Mouse (Mus musculus) kidney, adult 2 months (tissue): ENCODE measurements at regions not wholly inside any gene's neighbourhood (a gene's known extent, or its start where the extent isn't known, plus 50 kb on each side); places are given as distances from the start of the nearest gene placed in this dataset.

ENCODE experiments used
- CTCF ChIP-seq: fragments of 200-500 bp; conservative IDR thresholded peaks from 2 replicates; pipeline ENCODE4 v1.5.1; 2011; ENCODE audit warnings: low read depth, mild to moderate bottlenecking, control low read depth, low read length, moderate library complexity, mixed read lengths; ENCODE audit not compliant: insufficient read depth, insufficient read length
- POLR2A ChIP-seq: fragments of 200-500 bp; IDR thresholded peaks from one replicate; pipeline ENCODE4 v1.6.1; 2011; ENCODE audit warnings: low read depth, low read length, control low read depth

DNA sequence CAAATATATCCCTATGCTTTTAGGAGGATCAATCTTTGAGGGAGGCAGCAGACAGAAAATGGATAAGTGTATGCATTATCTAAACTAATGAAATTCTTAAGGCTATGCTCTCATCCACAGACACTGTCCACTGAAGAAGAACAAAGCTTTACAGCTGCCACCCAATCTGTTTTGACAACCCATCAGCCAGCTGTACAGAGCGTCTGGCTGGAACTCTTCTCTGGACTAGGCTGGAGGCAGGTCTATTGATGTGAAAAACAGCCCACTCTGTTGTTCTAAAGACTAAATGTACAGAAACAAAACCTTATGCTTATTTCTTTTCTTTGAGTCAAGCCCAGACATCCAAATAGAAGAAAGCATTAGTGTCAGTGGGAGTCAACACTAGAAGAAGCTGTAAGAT is 58.7 kb upstream of the Col1a2 start:
- TF ChIP-seq CTCF, result no peak
- no peak for TF ChIP-seq POLR2A
